Mouse (Mus musculus) monocyte, adult 2 months (primary cell): ENCODE measurements at regions not wholly inside any gene's neighbourhood (a gene's known extent, or its start where the extent isn't known, plus 50 kb on each side); places are given as distances from the start of the nearest gene placed in this dataset.

Source experiments
- DNase-seq, 2 experiments: peaks; one replicate each; pipeline ENCODE4 v3.0.0; 2022; ENCODE audit warnings: low spot score in 2 of 2, low read depth in 1 of 2

GRCm38 (mm10) chr10:84080236-84080635, 357.6 kb downstream of the 1500009L16Rik start:
- DNase-seq: no peak

GRCm38 (mm10) chr10:84081673-84082072, 358.7 kb downstream of the Nuak1 start:
- no peak for DNase-seq

GRCm38 (mm10) chr10:84087528-84087927, 352.9 kb downstream of the Nuak1 start:
- DNase-seq: no peak

- no peak for DNase-seq
These were observed 352.5 kb downstream of the Nuak1 start for GRCm38 (mm10) chr10:84087929-84088328.

- no peak for DNase-seq
These were observed 351.3 kb downstream of the Nuak1 start for GRCm38 (mm10) chr10:84088799-84089778.

- DNase-seq: no peak
These were observed 346.5 kb downstream of the Nuak1 start for GRCm38 (mm10) chr10:84093919-84094318.

GRCm38 (mm10) chr10:84097196-84097595, 343.2 kb downstream of the Nuak1 start:
- DNase-seq: no peak

GRCm38 (mm10) chr10:84103985-84104384, 336.4 kb downstream of the Nuak1 start:
- DNase-seq: no peak

- DNase-seq: no peak
These were observed 335.8 kb downstream of the Nuak1 start for GRCm38 (mm10) chr10:84104556-84104955.

GRCm38 (mm10) chr10:84109680-84110371, 330.6 kb downstream of the Nuak1 start:
- DNase-seq: no peak

- peak in 1 of 2 experiments; percentile 15 for DNase-seq
These were observed 329.9 kb downstream of the Nuak1 start for GRCm38 (mm10) chr10:84110372-84110985.

- no peak for DNase-seq
These were observed 328.9 kb downstream of the Nuak1 start for GRCm38 (mm10) chr10:84111502-84111901.

GRCm38 (mm10) chr10:84111909-84112308, 328.5 kb downstream of the Nuak1 start:
- DNase-seq: no peak

- no peak for DNase-seq
These were observed 320.3 kb downstream of the Nuak1 start for GRCm38 (mm10) chr10:84119952-84120550.

- no peak for DNase-seq
These were observed 303.3 kb downstream of the Nuak1 start for GRCm38 (mm10) chr10:84137019-84137658.

- no peak for DNase-seq
These were observed 297.5 kb downstream of the Nuak1 start for GRCm38 (mm10) chr10:84142741-84143454.

- DNase-seq: no peak
These were observed 296.6 kb downstream of the Nuak1 start for GRCm38 (mm10) chr10:84143674-84144343.

- DNase-seq: no peak
These were observed 296.1 kb downstream of the Nuak1 start for GRCm38 (mm10) chr10:84144344-84144687.

GRCm38 (mm10) chr10:84147305-84147984, 293.0 kb downstream of the Nuak1 start:
- DNase-seq: no peak
